Mouse (Mus musculus): ENCODE data around the gene Rab6b.

DNA sequence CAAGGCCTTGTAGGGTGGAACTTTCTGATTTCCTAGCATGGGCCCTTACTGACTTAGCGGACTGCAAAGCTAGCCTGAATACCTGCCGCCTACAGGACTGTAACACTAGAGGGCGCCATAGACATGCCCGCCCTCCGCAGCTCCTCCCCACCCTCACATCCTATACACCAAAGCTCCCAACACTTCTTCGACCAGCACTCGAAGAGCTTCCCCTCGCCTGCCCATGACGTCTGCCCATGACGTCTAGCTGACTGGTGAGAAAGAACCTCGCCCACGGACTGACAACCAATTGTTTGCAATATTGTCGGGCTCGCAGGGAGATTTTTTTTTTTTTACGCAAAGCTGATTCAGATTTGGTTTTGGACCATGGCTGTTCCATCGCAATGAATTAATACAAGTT, 96.3 kb downstream of the Rab6b start:
- peak; percentile 92 for TF ChIP-seq CTCF (IDR thresholded peaks at IDR 0.05; ENCODE audit: borderline replicate concordance, extremely low read depth, insufficient read depth, insufficient read length)
- TF ChIP-seq POLR2A (IDR thresholded peaks at IDR 0.05; ENCODE audit: borderline replicate concordance, extremely low read depth, insufficient read depth, insufficient read length, poor library complexity, severe bottlenecking): no peak

Measured in brain, embryonic 14.5 days (tissue).